Mouse (Mus musculus) myocyte (in vitro differentiated cells): ENCODE data around the gene Ltbp1. TPM values are rescaled to one million over a fixed set of nuclear protein-coding genes. Genes with fewer than 3 reads are reported as not detected.
A peak's percentile ranks its signal among the peaks of the same experiment; 100 is the strongest.

Experiments
- H3K27me3 ChIP-seq: one replicate; pipeline ENCODE4 v1.6.1; 2011; ENCODE audit not compliant: control insufficient read depth, insufficient read depth, insufficient read length
- H3K36me3 ChIP-seq: one replicate; pipeline ENCODE4 v1.6.1; 2011; ENCODE audit not compliant: control insufficient read depth, insufficient read depth
- H3K4me2 ChIP-seq: one replicate; pipeline ENCODE4 v1.6.1; 2011; ENCODE audit warnings: low read depth, control low read depth
- H3K4me3 ChIP-seq: one replicate; pipeline ENCODE4 v1.5.1; 2011; ENCODE audit warnings: mild to moderate bottlenecking, control low read depth, moderate library complexity
- H3K79me2 ChIP-seq: one replicate; pipeline ENCODE4 v1.6.1; 2011; ENCODE audit not compliant: control insufficient read depth, insufficient read depth
- H3ac ChIP-seq: one replicate; pipeline ENCODE4 v1.6.1; 2011; ENCODE audit not compliant: control insufficient read depth, insufficient read length
- CEBPB ChIP-seq: IDR thresholded peaks from 2 replicates; pipeline ENCODE4 v1.6.1; 2011; ENCODE audit warnings: mild to moderate bottlenecking, moderate library complexity; ENCODE audit not compliant: poor library complexity, insufficient read depth, severe bottlenecking
- E2F4 ChIP-seq: IDR thresholded peaks from one replicate; pipeline ENCODE4 v1.6.1; 2011; ENCODE audit warnings: mild to moderate bottlenecking, control low read depth, moderate library complexity; ENCODE audit not compliant: insufficient read depth
- MAX ChIP-seq: IDR thresholded peaks from one replicate; pipeline ENCODE4 v1.6.1; 2011; ENCODE audit warnings: low read depth, mild to moderate bottlenecking, control low read depth
- MYOD1 ChIP-seq, 3 experiments: IDR thresholded peaks; one replicate each; pipeline ENCODE4 v1.6.1; 2011; ENCODE audit warnings: control low read depth in 2 of 3, low read depth in 2 of 3, mild to moderate bottlenecking in 2 of 3, moderate library complexity in 1 of 3; ENCODE audit not compliant: insufficient read length in 2 of 3, control insufficient read depth in 1 of 3
- MYOG ChIP-seq, 3 experiments: IDR thresholded peaks; one replicate each; pipeline ENCODE4 v1.6.1; 2011; ENCODE audit warnings: control low read depth in 2 of 3, low read depth in 2 of 3, mild to moderate bottlenecking in 2 of 3; ENCODE audit not compliant: insufficient read length in 2 of 3, control insufficient read depth in 1 of 3, insufficient read depth in 1 of 3
- POLR2A ChIP-seq: IDR thresholded peaks from one replicate; pipeline ENCODE4 v1.6.1; 2011; ENCODE audit warnings: low read depth, mild to moderate bottlenecking, control low read depth, moderate library complexity; ENCODE audit not compliant: insufficient read length
- POLR2AphosphoS2 ChIP-seq: IDR thresholded peaks from one replicate; pipeline ENCODE4 v1.6.1; 2011; ENCODE audit warnings: low read depth, control low read depth; ENCODE audit not compliant: insufficient read length
- REST ChIP-seq: IDR thresholded peaks from one replicate; pipeline ENCODE4 v1.6.1; 2011; ENCODE audit warnings: mild to moderate bottlenecking, control low read depth, moderate library complexity; ENCODE audit not compliant: insufficient read depth, insufficient read length
- SRF ChIP-seq: IDR thresholded peaks from one replicate; pipeline ENCODE4 v1.6.1; 2011; ENCODE audit warnings: low read depth; ENCODE audit not compliant: control insufficient read depth, insufficient read length
- TCF12 ChIP-seq: IDR thresholded peaks from one replicate; pipeline ENCODE4 v1.6.1; 2011; ENCODE audit warnings: mild to moderate bottlenecking, control low read depth; ENCODE audit not compliant: poor library complexity, insufficient read depth, severe bottlenecking
- TCF3 ChIP-seq: IDR thresholded peaks from one replicate; pipeline ENCODE4 v1.6.1; 2011; ENCODE audit warnings: low read depth, control low read depth; ENCODE audit not compliant: insufficient read length
- USF1 ChIP-seq: IDR thresholded peaks from one replicate; pipeline ENCODE4 v1.6.1; 2011; ENCODE audit warnings: low read depth, mild to moderate bottlenecking, control low read depth, moderate library complexity
- polyA plus RNA-seq: library from polyadenylated mRNA; unstranded; fragments of >200 nt; fragmentation: generic; extraction: Trizol; gene quantifications from one replicate; pipeline ENCODE4 v1.2.1, GENCODE M21; 2012; ENCODE audit warnings: missing spikeins

Gene Ltbp1
- polyA plus RNA-seq, 1 experiment = 19.4 TPM

DNA sequence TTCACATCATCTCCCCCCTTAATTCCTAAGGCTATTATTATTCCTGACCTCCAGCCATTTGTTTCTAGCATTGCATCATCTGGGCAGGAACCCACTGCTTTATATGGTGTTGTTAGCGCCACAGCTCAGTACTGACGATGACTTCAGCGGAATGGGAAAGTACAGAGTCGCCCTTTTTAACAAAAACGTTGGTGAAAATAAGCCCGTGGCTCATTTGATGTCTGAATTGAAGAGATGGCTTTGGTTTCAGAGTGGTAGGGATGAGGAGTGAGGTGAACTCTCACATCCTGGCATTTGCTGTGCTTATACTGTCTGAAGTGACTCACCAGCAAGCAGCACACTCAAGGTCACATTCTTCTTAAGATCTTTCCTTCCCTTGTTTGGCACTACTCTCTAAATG, 245.7 kb downstream of the Ltbp1 start:
- no peak overlapping the region for H3ac ChIP-seq
- H3K27me3 ChIP-seq = no peaks in the 10 kb centered on the region
- no peak overlapping the region for H3K4me3 ChIP-seq
- peaks cover 4% of the 10 kb centered on the region for H3K36me3 ChIP-seq
- H3K79me2 ChIP-seq = no peaks in the 10 kb centered on the region
- TF ChIP-seq CEBPB = peak; percentile 86
- no peak for TF ChIP-seq TCF3
- TF ChIP-seq SRF = peak; percentile 96
- TF ChIP-seq POLR2A = no peak
- H3K4me2 ChIP-seq = peak overlapping the region; percentile 57

DNA sequence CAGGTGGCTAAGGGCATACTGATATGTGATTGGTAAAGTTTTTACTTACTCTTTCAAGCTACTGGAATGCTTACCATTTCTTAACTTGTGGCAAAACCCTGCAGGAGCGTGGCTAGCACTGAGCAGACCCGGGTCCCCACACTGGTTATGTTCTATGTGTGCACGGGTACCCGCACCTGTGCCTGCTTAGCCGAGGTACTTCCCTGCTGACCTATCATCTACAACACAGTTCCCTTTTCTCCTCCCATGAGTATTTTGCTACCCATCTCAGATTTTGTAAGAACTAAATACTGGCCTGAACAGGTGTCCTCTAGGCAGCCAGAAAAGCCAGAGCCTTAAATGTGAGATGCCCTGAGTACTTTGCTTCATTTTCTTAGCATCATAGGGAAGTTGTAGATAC, 247.2 kb downstream of the Ltbp1 start:
- H3K4me3 ChIP-seq = no peak overlapping the region
- no peak overlapping the region for H3K4me2 ChIP-seq
- H3K79me2 ChIP-seq = no peaks in the 10 kb centered on the region
- no peaks in the 10 kb centered on the region for H3K27me3 ChIP-seq
- peaks cover 4% of the 10 kb centered on the region for H3K36me3 ChIP-seq
- no peak overlapping the region for H3ac ChIP-seq
- no peak for TF ChIP-seq MYOG (IDR thresholded peaks at IDR 0.05; ENCODE audit: control insufficient read depth in 1 of 3, insufficient read depth in 1 of 3, insufficient read length in 2 of 3, low read depth in 2 of 3)
- TF ChIP-seq POLR2AphosphoS2 = no peak
- TF ChIP-seq MAX = no peak
- no peak for TF ChIP-seq MYOD1 (IDR thresholded peaks at IDR 0.05; ENCODE audit: control insufficient read depth in 1 of 3, insufficient read length in 2 of 3, low read depth in 2 of 3)
- no peak for TF ChIP-seq POLR2A
- no peak for TF ChIP-seq USF1
- TF ChIP-seq TCF3 = no peak
- no peak for TF ChIP-seq E2F4
- TF ChIP-seq CEBPB = no peak
- no peak for TF ChIP-seq REST
- TF ChIP-seq SRF = no peak
- no peak for TF ChIP-seq TCF12

DNA sequence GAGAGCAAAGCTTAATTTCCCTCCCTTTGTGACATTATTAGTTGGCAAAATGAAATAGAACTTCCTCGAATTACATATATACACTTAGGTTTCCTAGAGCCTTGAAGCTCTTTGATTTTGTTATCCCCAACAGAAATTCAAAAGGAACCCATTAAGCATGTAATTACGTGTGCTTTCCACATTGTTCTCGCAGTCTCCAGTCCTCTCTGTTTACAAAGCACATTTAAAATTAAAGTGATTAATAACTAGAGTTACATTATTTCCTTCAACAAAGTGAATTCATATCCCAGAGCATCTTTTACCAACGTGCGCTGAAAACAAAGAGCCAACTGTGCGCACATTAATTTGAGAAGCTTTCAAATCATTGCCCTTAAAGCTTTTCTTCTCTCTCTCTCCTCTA, 249.5 kb downstream of the Ltbp1 start:
- Histone ChIP-seq H3K4me3 (no peak overlapping the region), H3K79me2 (no peaks in the 10 kb centered on the region), H3K4me2 (no peak overlapping the region), H3K36me3 (peaks cover 4% of the 10 kb centered on the region), H3ac (no peak overlapping the region), H3K27me3 (no peaks in the 10 kb centered on the region)
- no peak for TF ChIP-seq POLR2AphosphoS2
- TF ChIP-seq USF1 = no peak
- no peak for TF ChIP-seq CEBPB
- TF ChIP-seq MYOG (IDR thresholded peaks at IDR 0.05; ENCODE audit: control insufficient read depth in 1 of 3, insufficient read depth in 1 of 3, insufficient read length in 2 of 3, low read depth in 2 of 3) = no peak
- no peak for TF ChIP-seq TCF3

GRCm38 (mm10) chr17:75255967-75256366, 250.6 kb downstream of the Ltbp1 start:
- H3K4me2 ChIP-seq = peak overlapping the region; percentile 43
- H3K4me3 ChIP-seq = no peak overlapping the region
- no peak overlapping the region for H3ac ChIP-seq
- H3K27me3 ChIP-seq = no peaks in the 10 kb centered on the region
- no peaks in the 10 kb centered on the region for H3K79me2 ChIP-seq
- TF ChIP-seq CEBPB (peak; percentile 61; the same call in 1 of the 2 replicates), POLR2A (no peak)
- peaks cover 4% of the 10 kb centered on the region for H3K36me3 ChIP-seq

DNA sequence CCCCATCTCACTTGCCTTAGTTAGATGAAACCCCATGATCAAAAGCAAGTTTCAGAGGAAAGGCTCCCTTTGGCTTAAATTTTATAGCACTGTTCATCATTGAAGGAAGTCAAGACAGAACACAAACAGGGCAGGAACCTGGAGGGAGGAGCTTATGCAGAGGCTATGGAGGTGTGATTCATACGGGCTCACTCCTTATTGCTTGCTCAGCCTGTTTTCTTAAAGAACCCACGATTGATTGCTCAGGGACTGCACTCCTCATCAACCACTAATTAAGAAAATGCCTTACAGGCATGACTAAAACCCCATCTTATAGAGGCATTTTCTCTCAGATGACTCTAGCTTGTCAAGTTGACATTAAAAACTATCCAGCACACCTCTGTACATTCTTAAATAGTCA, 253.1 kb downstream of the Ltbp1 start:
- TF ChIP-seq POLR2A (no peak), MYOD1 (IDR thresholded peaks at IDR 0.05; ENCODE audit: control insufficient read depth in 1 of 3, insufficient read length in 2 of 3, low read depth in 2 of 3) (no peak), CEBPB (no peak), MYOG (IDR thresholded peaks at IDR 0.05; ENCODE audit: control insufficient read depth in 1 of 3, insufficient read depth in 1 of 3, insufficient read length in 2 of 3, low read depth in 2 of 3) (no peak), TCF12 (no peak), TCF3 (no peak), SRF (no peak), MAX (no peak), REST (no peak), USF1 (no peak), POLR2AphosphoS2 (no peak), E2F4 (no peak)
- Histone ChIP-seq H3K4me3 (no peak overlapping the region), H3K79me2 (no peaks in the 10 kb centered on the region), H3ac (no peak overlapping the region), H3K27me3 (no peaks in the 10 kb centered on the region), H3K36me3 (no peaks in the 10 kb centered on the region), H3K4me2 (no peak overlapping the region)
